Mouse (Mus musculus): ENCODE measurements around the gene Akap6.

Gene Akap6

DNA sequence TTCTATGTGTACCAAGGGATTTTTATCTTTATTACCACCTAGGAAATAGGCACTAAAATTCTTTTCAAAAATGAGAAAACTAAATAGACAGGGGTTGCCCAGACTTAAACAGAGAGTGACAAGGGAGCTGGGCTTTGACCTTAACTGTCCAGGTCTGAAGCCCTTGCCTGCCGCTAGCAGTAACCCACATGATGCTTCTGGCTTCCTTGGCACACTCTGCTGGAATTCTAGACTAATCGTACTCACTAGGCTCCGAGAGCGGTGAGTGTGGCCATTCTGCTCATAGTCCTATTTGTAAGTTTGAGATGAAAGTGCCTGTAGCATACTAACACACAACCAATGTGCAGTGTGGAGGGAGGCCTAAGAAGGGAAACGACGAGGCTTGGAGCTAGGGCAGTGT, 223.3 kb downstream of the Akap6 start:
- DNase-seq = no peak

DNA sequence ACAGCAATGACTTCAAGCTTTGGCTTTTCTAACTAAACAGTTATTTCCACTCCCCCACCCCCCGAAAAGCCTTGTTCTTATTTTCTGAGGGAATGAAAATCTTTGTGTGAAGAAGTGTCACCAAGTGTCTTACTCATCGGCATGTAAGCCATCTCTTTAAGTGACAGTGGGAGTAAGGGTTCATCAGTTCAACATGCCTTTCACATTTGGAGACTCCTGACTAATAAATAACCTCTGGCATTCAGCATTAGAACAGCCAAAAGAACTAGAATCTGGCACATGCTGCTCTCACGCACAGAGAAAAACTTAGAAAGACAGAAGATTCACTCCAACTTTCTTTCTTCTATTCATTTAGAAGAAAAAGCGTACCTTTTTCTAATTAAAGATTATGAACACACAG, 226.3 kb downstream of the Akap6 start:
- no peak for DNase-seq

DNA sequence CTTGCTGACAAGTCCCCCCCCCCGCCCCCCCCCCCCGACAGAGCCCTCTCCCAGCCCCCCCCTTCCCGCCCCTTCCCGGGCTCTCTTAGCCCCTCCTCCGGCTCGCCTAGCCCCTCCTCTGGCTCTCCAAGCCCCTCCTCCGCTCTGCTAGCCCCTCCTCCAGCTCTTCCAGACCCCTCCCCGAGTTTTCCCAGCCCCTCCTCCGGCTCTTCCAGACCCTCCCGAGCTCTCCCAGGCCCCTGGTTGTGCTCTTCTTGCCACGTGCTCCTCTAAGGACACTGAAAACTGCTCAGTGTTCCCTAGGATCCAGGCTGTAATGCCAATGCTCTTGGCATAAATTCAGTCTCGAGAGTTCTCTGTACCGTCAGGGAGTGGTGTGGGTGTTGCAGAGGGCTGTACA, 234.6 kb downstream of the Akap6 start:
- DNase-seq = no peak

DNA sequence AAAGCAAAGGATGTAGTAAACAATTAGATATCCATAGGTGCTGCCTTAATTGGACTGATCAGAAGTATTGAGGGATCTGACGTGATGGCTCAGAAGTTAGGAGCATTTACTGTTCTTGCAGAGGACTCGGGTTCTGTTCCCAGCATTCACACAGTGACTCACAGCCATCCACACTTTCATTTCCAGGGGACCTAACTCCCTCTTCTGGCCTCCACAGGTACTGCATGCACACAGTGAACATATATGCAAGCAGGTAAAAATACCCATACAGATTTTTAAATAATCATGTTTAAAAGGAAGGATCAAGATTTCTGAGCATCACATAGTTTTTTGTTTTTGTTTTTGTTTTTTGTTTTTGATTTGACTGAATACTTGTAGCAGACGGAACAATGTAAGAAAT, 235.8 kb downstream of the Akap6 start:
- no peak for DNase-seq

DNA sequence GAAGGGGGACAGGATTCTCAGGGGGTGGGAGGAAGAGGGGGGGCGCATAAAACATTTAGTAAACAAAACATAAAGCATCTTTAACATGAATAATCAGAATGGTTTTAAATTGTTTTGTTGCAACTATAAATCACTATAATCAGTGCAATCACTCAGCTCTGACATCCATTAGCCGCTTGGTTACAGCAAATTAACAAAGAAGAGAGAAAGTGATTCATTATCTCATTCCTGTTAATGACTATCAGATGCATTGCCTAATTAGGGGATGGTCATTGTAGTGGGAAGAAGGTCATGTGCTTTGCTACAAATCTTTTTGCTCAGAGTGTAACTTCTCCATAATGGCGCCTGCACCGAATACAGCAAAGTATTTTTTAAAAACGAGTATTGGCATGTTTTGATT, 239.6 kb downstream of the Akap6 start:
- no peak for DNase-seq

DNA sequence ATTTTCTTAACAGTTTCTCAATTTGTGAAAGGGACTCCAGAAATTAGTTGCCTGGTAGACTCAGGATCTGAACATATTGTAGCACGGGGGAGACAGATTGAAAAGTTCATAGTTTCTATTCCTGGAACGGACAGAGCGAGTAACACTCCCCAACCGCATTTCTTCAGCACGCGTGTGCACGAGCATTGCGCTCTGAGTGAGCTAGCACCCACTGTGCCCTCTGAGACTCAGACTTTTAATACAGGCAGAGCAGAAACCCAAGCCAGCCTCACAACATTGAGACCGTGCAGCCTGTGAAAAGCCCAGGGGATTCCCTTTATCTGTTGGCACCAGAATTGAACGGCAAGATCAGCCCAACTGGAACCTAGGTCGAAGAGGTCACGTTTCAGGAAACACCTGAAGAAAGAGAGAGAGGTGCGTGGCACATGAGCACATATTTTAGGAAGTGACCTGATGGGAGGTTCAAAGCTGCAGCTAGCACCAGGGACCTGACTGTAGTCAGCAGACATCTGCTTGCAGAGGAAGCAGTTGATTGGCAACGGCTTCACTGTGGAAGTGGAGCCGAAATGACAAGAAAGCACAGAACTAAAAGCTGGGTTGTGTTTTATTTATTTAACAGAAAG, 240.3 kb downstream of the Akap6 start:
- no peak for DNase-seq

DNA sequence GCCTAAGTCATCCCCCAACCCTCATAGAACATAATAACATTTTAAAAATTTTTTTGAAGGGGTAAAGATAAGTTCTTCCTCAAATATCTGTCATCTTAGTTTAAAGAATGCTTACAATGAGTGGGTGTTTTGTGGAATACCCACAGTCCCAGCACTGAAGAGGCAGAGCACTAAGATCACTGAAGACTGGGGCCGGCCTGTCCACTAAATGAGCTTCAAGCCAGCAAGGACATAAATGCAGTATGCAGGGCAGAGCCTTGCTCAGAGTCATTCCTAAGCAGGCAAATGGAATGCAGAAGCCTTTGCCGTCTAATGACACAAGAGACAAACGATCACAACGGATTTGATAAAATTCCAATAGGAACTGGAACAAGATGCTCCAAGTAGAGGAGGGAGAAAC, 242.8 kb downstream of the Akap6 start:
- DNase-seq = no peak

DNA sequence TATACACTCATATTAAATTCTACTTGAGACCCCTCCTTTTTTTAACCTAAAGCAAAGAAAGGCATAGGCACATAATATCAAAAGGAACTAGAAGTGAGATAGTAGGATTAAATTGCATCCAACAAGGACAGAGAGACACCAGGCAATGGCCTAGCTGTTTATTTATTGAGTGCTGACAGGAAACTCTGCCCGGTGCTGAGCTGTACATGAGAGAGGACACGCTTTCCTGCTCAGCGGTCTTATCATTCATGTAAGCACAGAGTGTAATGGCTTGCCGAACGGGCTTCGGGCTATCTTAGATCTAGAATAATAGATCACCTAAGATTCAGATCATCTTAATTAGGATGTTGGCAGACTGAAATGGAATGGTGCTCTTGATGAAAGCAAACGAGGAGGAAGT, 245.1 kb downstream of the Akap6 start:
- no peak for DNase-seq

DNA sequence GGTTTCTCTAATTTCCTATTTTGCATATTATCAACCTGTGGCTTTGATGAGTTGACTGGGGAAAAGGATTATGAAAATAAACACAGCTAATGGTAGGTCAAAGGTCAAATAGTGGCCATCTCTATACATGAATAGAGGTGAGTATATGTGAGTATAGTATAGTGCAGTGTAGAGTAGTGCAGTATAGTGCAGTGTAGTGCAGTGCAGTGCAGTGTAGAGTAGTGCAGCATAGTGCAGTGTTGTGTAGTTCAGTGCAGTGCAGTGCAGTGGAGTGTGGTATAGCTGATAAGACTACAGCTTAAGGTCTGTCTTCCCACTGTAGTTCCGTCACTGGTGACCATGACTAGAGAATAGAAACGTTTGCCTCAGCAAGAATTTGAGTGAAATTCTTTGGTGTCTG, 245.8 kb downstream of the Akap6 start:
- DNase-seq = no peak

DNA sequence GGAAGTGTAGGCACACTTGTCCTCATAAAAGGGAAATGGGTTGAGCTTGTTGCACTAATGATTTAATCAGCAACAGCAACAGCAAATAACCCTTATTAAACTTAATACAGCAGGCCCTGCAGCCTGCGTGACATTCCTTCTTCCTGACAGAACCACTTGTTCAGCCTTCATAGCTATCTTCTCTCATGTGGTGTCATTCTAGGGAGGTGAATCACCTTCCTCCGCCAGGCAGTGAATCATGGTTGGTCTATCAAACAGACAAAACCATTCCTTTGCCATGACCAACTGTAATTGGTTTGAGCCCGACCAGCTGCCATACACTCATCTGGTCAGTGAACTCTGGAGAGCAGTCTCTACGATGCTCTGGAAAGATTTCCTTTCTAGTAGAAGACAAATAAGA, 251.5 kb downstream of the Akap6 start:
- no peak for DNase-seq

DNA sequence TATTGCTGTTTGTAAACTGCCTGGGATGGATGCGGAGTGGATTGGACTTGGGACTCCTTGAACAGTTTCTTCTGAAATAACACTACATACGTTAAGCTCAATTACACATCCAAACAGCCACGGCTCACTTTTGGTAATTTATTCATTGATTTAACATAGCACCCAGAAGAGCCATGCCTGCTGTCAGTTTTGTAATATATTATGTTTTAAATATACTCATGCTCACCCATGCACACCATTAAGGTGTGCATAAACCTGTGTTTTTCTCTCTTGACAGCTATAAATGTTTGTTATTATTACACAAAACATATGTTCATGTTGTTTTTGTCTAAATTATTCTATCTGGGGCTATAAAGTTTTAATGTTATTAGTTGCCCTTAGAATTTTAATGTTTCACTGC, 258.4 kb downstream of the Akap6 start:
- DNase-seq = no peak

DNA sequence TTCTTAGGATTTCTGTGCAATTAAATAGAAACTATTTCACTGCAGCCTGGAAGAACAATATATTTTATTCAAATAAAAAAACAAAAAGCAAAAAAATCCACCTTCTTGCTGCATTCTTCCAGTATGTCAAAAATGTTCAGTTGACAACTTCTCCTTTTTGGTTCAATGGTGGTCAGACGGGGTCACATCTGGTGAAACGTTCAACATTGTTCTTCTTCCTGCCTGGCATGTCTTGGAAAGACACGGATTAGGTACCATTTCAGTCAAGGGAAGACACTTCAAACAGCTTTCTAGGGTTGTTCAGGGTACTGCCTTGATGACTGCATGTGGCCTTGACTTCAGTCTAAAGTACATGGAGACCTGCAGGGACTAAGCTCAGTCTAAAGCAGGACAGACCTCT, 258.8 kb downstream of the Akap6 start:
- DNase-seq = no peak

DNA sequence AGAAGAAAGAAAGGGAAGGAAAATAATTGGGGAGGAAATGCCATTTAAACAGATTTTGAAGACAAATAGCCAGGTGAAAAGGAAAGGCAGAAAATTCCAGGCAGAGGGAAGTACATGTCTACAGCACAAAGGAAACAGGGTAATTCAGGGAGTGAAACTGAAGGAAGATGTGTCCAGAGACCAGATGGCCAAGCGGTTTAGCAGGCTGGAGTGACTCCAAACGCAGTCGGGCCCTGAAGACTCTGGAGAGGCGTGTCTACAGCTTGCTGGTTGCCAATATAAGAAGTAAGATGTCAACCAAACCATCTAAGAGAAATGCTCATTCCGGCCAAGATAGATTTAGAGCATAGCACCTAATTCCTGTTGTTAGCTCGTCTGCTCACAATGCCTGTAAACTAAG, 292.6 kb downstream of the Akap6 start:
- no peak for DNase-seq

DNA sequence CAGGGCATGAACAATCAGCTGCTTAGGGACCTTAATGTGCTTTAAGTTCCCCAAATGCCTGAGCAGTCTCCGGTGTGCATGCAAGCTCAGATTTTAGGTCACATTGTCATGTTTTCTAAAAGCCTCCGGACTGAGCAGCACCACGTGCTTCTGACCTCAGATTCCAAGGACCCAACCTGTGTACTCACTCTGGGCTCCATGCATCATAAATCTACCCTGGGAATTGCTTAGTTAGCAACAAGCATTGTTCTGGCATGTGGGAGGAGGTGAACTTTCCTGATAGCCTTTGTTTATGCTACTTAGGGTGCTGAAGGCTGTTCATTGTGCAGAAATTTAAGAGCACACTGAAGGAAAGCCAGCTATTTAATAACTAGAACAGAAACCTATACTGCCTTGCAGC, 313.2 kb downstream of the Akap6 start:
- DNase-seq = no peak

DNA sequence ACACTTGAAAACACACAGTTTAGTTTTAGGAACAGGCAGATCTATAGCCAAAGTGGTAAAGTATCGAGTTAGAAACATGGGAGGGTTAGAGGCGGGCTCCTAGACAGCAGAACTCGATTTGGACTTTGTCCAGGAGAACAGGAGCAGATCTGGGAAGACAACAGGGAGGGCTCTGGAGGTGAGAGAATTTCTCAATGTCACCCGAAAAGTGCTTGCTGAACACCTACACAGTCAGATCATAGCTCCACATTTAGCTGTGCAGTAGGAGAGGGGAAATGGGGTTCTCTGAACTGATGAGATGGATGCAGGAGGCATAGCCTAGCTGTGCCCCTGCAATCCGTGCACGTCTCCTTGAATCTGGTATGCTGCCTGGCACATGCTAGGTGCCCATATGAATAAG, 315.4 kb downstream of the Akap6 start:
- no peak for DNase-seq

DNA sequence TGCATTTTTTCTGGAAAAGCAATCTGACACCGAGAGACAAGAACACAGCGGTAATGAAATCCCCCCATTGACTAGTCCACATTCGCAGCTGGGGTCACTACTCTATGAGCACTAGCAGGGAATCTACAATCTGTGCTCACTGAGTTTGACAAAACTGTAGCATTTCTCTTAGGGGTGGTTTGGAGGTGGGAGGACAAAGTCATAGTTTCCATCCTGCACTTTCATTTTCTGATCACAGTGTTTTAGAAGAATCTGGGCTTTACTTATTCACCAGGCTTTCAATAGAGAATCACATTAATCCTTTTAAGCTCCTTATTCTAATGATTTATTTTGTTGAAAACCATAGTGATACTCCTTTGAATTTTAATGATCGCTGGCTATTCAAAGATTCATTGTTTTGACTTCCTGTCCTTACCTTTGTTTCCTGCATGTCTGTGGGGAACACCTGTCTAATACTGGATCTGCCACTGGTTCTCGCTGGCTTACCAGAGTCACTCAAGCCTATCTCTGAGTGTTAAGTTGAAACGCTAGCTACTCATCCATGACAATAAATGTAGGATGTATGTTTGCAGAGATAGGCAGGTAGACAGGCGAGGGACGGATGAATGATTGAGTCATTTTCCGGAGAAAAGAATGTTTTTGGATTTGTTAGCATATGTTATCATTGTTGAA, 325.5 kb downstream of the Akap6 start:
- no peak for DNase-seq

DNA sequence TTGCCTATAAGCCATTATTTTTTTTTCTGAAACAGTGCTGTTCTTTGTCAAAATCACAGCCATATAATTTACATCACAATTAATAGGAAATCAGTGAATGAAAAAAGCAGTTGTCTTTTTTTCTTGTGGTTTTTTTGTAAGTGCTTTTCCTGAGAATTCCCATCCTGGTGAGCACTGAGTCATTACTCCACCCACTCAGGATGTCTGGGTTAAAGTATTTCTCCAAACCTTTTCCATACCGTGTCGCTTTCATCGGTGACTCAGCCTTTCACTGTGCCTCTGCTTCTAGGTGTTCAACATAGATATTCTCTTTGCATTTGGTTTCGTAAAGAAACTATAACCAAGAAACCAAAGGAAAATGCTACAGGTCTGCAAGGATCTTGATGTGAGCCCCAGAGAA, 328.1 kb downstream of the Akap6 start:
- DNase-seq = no peak

DNA sequence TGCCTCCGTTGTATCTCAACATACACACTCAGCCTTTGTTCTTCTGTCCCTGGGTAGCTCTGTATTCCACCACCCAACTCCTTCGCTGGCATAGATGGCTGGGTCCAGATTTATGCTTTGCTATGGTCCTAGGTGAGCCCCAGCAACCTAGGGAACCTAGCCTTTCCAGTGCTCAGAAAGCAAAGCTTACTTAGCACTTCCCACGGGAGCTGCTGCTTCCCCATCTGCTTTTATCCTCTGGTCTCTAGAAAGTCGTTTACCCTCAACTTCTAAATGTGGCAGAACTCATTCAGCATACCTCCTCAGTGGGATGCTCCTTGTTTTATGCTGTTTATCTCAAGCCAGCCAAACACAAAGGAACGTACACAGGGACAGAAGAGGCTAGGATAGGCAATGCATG, 329.7 kb downstream of the Akap6 start:
- DNase-seq = peak; percentile 41

DNA sequence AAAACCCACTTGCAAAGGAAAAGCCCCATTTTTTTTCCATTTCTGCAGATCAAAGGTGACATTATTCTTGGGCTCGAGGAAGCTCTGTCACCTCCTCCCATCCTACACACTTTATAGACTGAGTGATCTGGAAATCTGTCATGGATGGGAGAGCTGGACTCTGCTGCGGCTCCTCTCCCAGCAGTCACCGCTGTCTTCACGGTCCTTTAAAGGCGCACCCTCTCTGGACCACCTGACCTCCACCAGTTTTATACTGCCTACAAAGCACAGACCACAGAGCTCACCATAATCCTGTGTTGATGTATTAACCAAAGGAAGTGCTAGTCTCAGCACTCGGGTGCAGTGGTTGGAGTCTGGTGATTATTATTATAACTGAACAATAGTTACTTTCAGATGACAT, 330.7 kb downstream of the Akap6 start:
- DNase-seq = no peak

DNA sequence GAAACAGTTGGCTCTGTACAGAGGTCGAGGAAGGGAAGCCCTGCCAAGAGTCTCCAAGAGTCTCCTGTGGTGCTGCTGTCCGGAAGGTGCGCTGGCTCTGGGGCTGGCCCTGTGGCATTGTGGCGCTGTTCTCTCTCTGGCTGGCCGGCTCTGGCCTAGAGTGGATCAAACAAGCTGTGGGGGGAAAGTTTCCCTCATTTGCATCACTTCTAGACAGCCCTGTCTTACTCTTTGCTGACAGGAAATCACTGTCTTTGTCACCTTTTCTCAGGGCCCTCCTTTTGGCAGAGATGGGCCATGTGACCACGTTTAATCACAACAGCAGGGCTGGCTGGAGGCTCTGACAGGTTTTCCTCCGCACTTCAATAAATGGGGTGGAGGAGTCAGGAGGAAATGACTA, 333.6 kb downstream of the Akap6 start:
- DNase-seq = no peak

DNA sequence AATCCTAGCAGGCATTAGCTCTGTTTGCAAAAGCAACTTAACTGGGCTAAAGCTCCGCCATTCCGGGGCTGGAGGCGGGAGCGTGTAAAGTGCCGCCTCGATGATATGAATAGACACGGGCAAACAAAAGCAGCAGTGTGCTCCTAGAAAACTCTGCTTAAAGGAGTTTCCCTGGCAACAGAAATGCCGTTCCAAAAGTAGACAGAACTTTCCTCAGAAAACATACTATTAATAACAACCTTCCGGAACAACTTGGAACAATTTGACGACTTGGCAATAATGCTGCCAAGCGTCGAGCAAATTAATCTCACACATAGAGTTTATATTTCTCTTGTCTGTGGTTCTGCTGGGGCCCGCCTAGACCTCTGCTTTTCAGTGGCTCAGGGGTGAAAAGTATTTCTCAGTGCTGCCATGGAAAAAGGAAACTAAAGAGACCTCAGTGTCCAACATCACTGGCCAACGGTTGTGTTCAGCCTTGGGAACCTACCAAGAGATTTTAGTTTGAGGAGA, 334.3 kb downstream of the Akap6 start:
- DNase-seq = peak; percentile 81

DNA sequence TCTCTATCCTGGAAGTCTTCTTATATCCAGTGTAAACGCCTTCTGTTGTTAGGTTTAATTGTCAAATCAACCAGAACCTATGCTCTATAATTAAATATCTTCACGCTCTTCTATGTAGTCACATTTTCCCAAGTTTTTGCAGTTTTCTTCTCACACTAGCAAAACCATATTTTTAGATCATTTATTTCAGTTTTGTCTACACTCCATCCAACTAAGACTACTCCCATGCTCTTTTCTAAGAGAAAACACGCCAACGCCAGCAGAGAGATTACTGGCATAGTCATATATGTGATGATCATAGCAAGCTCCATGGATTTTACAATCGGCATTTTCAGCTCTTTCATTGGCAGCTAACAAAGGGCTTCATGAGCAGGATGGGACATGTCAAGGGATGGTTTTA, 341.5 kb downstream of the Akap6 start:
- no peak for DNase-seq

DNA sequence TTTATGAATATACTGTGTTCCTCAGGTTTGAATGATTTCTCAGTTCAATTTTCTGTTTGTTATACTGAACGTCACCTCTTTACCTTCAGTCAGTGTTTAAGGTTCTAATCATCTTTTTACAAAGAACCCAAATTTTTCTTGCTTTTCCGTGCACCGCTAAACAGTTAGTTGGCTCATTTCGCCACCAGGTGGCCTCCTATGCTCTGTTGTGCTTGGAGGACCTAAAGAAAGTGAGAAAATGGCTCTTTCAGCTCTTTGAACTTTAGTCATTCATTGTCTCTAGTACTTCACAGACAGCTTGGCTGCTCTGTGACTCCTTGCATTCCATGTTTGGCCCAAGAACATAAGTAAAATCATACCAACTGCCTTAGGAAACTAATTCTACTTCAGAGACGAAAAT, 343.6 kb downstream of the Akap6 start:
- no peak for DNase-seq

DNA sequence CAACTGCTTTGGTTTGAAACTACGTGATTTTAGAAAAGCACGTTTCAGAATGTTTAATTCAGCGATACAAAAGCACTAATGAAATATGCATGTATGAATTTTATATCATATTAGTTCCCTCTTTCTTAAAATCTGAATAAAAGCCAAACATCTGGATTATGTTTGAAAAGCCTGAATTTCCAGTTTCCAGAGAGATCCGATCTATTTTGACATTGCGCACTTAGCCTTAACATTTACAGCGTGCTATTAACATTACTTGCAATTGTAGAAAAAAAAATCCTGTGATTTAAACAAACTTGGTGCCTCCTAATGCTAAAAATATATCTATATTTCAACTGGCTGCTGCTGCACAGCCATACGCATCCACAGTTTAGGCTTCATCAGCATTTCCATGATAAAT, 358.4 kb downstream of the Akap6 start:
- DNase-seq = no peak

DNA sequence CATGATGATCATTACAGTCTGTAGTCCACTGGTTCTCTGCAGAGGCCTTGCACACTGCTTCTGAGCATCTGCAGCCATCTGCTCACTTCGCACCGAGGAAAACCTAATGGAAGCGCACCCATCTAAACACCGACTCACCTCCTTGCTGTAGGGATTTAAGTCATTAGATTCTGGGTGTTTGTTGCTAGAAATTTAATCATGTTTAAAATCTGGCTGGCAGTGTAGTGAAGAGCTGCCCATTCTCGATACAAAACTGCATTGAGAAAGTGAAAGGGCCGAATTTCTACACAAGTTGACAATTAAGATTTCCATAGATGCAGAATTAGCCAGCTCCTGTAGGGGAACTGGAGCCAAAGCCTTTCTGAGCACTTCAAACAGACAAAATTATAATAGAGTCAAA, 361.7 kb downstream of the Akap6 start:
- DNase-seq = no peak
